Mouse (Mus musculus): ENCODE results near the gene Ucma. TPM values are rescaled to one million over a fixed set of nuclear protein-coding genes. Genes with fewer than 3 reads are reported as not detected.
"Not testable (repeated sequence)": the region's sequence is repeated elsewhere in the genome, so short reads cannot be mapped to it uniquely, and the experiment has no call there.

Gene Ucma
- total RNA-seq (2021) = not detected in 2 replicates
- long read RNA-seq, experiment 1 = 0 reads
- long read RNA-seq, experiment 2 = 0 reads

DNA sequence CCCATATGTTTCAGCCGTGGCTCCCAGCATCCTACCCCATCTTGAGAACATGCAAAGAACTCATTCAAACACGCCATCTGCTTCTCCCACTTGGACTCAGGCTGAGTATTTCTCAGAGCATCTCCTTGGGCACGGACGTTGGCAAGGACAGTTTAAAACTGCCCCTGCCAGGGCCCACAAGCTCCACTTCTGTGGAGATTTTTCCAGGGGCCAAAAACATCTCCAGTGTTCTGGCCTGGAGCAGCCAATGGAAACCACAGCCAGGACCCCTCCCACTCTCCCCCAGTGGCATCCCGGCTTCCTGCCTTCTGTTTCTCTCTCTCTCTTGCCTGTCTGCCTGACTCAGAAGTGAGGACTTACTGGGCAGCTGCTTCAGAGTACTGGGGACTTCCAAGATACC lies at the start of gene Ucma:
Ucma (plus strand) TSS at position 316 of the 400 bp plus-strand sequence.
- DNase-seq = no peak

GRCm38 (mm10) chr2:4927391-4927790 lies 48.5 kb upstream of the Ucma start:
- DNase-seq = no peak

DNA sequence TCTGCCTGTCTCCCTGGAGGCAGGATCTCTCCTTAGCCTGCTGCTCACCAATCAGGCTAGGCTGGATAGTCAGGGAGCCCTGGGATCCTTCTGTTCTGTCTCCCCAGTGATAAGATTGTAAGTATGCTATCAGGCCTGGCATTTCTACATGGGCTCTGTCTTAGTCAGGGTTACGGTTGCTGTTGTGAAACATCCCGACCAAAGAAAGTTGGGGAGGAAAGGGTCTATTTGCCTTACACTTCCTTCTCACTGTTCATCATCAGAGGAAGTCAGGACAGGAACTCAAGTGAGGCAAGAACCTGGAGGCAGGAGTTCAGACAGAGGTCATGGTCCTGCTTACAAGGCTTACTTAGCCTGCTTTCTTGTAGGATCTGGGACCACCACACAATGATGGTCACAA lies 46.7 kb upstream of the Ucma start:
- no peak for DNase-seq

DNA sequence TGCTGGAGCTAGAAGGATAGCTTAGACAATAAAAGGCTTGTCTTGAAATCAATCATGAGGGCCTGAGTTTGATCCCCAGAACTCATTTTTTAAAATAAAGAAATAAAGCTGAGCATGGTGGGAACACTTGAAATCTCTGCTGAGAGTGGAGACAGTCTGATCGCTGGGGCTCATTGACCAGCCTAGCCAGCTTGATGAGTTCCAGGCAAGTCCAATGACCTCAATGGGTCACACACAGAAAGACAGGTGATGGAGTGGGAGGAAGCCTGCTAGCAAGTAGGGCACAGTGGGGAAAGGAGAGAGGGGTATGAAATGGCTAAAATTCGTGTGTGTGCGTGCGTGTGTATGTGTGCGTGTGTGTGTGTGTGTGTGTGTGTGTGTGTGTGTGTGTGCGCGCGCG lies 41.4 kb upstream of the Ucma start:
- DNase-seq = no peak

- DNase-seq = no peak
Observed at GRCm38 (mm10) chr2:4937931-4938330, 38.0 kb upstream of the Ucma start.

GRCm38 (mm10) chr2:4940861-4941260 lies 35.1 kb upstream of the Ucma start:
- no peak for DNase-seq

GRCm38 (mm10) chr2:4949691-4950090 lies 26.2 kb upstream of the Ucma start:
- not testable (repeated sequence) for DNase-seq

DNA sequence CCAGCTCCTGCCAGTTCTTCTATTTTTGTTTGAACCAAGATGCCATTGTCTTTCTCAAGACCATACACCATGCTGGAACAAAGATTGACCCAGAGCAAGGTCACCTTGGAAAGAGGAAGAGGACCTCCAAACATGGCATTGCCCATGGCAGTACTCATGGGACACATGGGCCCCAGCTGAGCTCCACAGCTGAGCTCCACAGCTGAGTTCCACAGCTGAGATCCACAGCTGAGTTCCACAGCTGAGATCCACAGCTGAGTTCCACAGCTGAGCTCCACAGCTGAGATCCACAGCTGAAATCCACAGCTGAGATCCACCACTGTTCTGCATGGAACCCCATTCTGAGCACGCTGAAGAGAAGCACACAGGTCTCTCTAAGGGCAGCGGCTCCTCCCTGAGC lies 24.9 kb upstream of the Ucma start:
- no peak for DNase-seq

DNA sequence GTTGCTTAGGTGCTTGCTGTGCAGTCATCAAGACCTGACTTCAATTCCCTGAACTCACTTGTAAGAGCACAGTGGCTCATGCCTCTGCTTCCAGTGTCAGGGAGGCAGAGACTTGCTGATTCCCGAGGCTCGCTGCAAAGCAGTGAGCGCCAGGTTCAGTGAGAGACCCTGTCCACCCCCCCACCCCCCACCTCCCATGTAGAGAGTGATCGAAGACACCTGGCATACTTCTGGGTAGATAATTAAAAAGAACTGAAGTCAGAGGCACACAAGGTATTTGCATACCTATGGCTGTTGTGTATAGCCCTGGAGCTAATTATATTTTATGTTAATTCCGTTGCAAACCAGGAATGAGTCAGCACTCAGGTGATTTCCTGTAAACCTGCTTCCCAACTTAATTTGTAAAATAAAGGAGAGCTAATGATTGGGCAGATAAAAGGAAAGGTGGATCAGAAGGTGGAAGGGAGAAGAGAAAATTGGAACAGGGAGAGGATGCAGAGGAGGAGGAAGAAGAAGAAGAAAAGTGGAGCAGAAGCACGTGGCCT lies 21.6 kb upstream of the Ucma start:
- no peak for DNase-seq

DNA sequence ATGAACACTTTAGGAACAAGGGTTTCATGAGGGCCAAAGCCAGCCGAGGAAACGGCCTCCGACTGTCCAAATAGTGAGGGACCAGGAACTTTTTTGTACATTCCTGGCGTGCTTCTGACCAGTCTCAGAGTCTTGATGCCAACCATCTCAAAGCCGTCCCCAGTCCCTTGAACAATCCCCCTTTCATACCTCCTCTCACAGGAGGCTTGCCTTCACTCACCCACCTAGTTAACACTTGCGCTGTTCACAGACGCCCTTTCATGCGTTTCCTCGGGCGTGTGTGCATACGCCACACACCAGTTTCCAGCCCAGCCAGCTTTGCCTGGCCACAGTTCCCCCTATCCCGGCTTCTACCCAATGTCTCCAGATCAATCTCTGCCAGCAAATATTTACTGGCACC lies 17.9 kb upstream of the Ucma start:
- DNase-seq = no peak

GRCm38 (mm10) chr2:4967806-4968205 lies 8.1 kb upstream of the Ucma start:
- DNase-seq = no peak

DNA sequence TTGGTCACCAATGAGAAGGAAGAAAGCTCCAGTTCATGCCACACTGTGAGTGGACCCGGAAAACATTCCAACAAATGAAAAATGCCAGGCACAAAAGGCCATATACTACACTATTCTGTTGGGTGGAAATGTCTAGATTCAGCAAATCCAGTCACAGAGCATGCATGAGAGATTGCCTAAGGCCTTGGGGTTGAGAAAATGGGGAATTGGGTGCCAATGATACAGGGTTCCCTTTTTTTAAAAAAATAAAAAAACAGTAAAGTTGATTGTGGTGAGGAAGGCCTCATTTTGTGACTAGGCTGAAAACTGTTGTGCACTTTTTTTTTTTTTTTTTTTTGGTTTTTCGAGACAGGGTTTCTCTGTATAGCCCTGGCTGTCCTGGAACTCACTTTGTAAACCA lies 6.8 kb upstream of the Ucma start:
- DNase-seq = no peak

DNA sequence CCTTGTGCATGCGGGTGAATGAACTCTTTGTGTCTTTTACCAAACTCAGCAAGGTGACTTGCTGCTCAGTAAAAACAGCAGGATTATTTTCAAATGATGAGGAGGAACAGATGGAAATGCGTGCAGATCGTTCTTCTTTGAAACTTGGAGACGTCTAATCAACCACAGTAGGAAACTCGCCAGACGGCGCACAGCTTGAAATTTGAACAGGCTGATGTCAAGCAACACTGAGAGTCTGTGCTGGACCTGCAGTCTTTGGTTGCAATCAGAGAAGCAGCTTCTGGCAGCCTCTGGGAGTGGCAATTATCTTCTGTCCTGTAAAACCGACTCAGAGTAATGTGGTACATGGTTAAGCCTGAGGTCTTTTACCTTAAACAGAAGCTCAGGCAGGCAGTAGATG lies 2.2 kb downstream of the Ucma start:
- no peak for DNase-seq

GRCm38 (mm10) chr2:4983987-4984386 lies 8.1 kb downstream of the Ucma start:
- DNase-seq = no peak

GRCm38 (mm10) chr2:4985000-4985399 lies 9.1 kb downstream of the Ucma start:
- no peak for DNase-seq

GRCm38 (mm10) chr2:4986798-4987197 lies 10.9 kb downstream of the Ucma start:
- DNase-seq = no peak

GRCm38 (mm10) chr2:4987388-4988180 lies 11.7 kb downstream of the Ucma start:
- no peak for DNase-seq

DNA sequence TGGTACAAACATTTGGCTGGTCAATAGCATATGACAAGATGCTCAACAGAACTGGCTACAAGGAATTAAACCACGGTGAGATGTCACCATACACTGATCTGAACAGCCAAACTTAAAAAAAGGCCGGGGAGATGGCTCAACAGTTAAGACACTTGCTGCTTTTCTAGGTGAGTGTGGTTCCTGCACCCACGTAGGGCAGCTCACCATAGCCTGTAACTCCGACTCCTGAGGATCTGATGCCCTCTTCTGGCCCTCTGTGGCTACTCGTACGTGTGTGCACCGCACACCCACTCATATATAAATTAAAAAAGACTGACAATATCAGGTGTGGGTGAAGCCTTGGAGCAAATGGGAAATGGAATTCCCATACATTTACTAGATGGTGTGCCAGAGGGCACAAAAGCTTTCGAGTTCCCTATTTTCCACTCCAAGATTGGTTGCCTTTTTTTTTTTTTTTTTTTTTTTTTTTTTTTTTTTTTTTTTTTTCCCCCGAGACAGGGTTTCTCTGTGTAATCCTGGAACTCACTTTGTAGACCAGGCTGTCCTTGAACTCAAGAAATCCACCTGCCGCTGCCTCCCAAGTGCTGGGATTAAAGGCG lies 13.0 kb downstream of the Ucma start:
- peak; percentile 24 for DNase-seq

DNA sequence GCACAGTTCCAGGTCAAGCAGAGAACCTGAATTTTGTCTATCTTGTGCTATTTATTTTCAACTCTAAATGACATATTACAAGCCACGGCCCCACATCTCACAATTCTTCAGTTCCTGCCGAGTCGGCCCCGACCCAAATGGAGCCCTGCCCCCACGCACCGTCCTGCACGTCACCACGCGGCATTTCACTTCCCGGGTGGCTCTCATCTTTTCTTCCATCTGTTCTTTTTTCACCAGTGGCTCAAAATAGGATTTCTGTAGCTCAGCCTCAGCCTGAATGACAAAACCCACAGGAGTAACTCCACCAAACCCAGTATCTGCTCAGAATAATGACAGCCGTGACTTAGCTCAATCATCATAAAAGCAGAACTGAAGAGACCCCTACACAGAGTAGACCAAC lies 17.7 kb downstream of the Ucma start:
- DNase-seq = no peak

GRCm38 (mm10) chr2:4994436-4994835 lies 18.5 kb downstream of the Ucma start:
- no peak for DNase-seq

GRCm38 (mm10) chr2:4995646-4996045 lies 19.7 kb downstream of the Ucma start:
- no peak for DNase-seq

GRCm38 (mm10) chr2:4996421-4996824 lies 20.5 kb downstream of the Ucma start:
- no peak for DNase-seq

DNA sequence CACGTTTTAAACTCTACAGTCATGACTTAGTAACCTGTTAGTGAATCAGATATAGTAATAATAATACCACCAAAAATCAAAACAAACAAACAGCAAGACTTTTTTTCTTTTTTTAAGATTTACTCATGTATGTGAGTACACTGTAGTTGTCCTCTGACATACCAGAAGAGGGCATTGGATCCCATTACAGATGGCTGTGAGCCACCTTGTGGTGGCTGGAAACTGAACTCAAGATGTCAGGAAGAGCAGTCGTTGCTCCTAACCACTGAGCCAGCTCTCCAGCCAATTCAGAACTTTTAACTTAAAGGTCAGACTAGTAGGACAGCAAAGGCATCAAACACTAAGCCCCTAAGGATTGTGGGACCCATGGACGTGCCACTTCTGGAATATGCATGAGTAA lies 23.0 kb downstream of the Ucma start:
- DNase-seq = no peak

DNA sequence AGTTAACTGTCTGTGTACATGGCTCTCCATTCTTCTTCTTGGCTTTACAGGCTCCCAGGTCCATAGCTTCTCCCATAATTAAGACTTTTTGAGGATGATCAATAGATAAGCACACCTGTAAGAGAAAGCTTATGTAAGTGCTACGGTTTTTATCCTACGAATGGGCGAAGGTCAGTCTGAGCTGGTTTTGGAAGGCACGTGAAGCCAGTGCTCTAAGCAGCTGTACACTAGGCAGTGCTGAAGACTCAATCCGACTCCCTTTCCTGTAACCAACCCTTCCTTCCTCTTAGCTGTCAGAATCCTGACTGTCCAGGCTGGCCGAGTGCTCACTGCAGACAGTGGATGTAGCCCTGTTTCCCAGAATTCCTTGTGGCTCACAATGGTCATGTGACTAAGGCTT lies 25.3 kb downstream of the Ucma start:
- no peak for DNase-seq
